Mouse (Mus musculus) heart, embryonic 12.5 days (tissue): ENCODE measurements at regions not wholly inside any gene's neighbourhood (a gene's known extent, or its start where the extent isn't known, plus 50 kb on each side); places are given as distances from the start of the nearest gene placed in this dataset.

Source experiments
- ATAC-seq: fragments of 200-750 bp; cut with Nextera tagmentation; 2 replicates; pipeline ENCODE4 v1.8.0; 2017; ENCODE audit warnings: moderate TSS enrichment, moderate library complexity; ENCODE audit not compliant: insufficient number of reproducible peaks, low FRiP score
- H3K27ac ChIP-seq: fragments of 300-500 bp; sonication (generic); 2 replicates; pipeline ENCODE4 v1.5.1; 2016; ENCODE audit warnings: mild to moderate bottlenecking, moderate library complexity; ENCODE audit not compliant: poor library complexity, severe bottlenecking
- H3K27me3 ChIP-seq: fragments of 300-500 bp; sonication (generic); replicated peaks from 2 replicates; pipeline ENCODE4 v1.6.1; 2016; ENCODE audit warnings: mild to moderate bottlenecking, moderate library complexity
- H3K36me3 ChIP-seq: fragments of 300-500 bp; sonication (generic); 2 replicates; pipeline ENCODE4 v1.6.1; 2016; ENCODE audit warnings: mild to moderate bottlenecking, moderate library complexity
- H3K4me1 ChIP-seq: fragments of 300-500 bp; sonication (generic); replicated peaks from 2 replicates; pipeline ENCODE4 v1.6.1; 2016; ENCODE audit warnings: mild to moderate bottlenecking
- H3K4me2 ChIP-seq: fragments of 300-500 bp; sonication (generic); 2 replicates; pipeline ENCODE4 v1.6.1; 2016; ENCODE audit warnings: mild to moderate bottlenecking, moderate library complexity
- H3K4me3 ChIP-seq: fragments of 300-500 bp; sonication (generic); 2 replicates; pipeline ENCODE4 v1.5.1; 2016; ENCODE audit warnings: mild to moderate bottlenecking
- H3K9ac ChIP-seq: fragments of 300-500 bp; sonication (generic); 2 replicates; pipeline ENCODE4 v1.6.1; 2016; ENCODE audit warnings: mild to moderate bottlenecking, moderate library complexity
- H3K9me3 ChIP-seq: fragments of 300-500 bp; sonication (generic); replicated peaks from 2 replicates; pipeline ENCODE4 v1.6.1; 2016; ENCODE audit warnings: mild to moderate bottlenecking, moderate library complexity
- WGBS: fragments of 180-500 bp; shearing (Covaris S2); methylation state at CpG from one replicate; pipeline ENCODE4 v1.1.7; 2016; 5-methylcytosine and 5-hydroxymethylcytosine counted together

GRCm38 (mm10) chr14:76615182-76615581 lies 58.5 kb upstream of the Serp2 start:
- H3K27ac ChIP-seq, result no peak overlapping the region

GRCm38 (mm10) chr14:76614682-76615081 lies 58.0 kb upstream of the Serp2 start:
- Histone ChIP-seq H3K4me3 (no peak overlapping the region), H3K4me1 (peaks cover 23% of the 10 kb centered on the region), H3K27me3 (no peaks in the 10 kb centered on the region), H3K36me3 (no peaks in the 10 kb centered on the region), H3K4me2 (no peak overlapping the region), H3K27ac (no peak overlapping the region), H3K9me3 (no peaks in the 10 kb centered on the region), H3K9ac (no peak overlapping the region)
- WGBS, result 82% methylated on average over 5 of the region's 5 CpGs
- no peak for ATAC-seq

More at GRCm38 (mm10) chr14:76615182-76615581, 58.5 kb upstream of the Serp2 start:
- ATAC-seq, result no peak
- Histone ChIP-seq H3K9ac (no peak overlapping the region), H3K4me2 (no peak overlapping the region), H3K9me3 (no peaks in the 10 kb centered on the region), H3K4me1 (peaks cover 23% of the 10 kb centered on the region), H3K27me3 (no peaks in the 10 kb centered on the region), H3K36me3 (no peaks in the 10 kb centered on the region), H3K4me3 (no peak overlapping the region)
- WGBS, result 59% methylated on average over 11 of the region's 11 CpGs

GRCm38 (mm10) chr14:76613604-76614003 lies 56.9 kb upstream of the Serp2 start:
- H3K27me3 ChIP-seq, result no peaks in the 10 kb centered on the region
- H3K4me2 ChIP-seq, result no peak overlapping the region
- H3K9me3 ChIP-seq, result no peaks in the 10 kb centered on the region
- H3K27ac ChIP-seq, result no peak overlapping the region
- no peak overlapping the region for H3K4me3 ChIP-seq
- no peaks in the 10 kb centered on the region for H3K36me3 ChIP-seq
- no peak for ATAC-seq
- H3K4me1 ChIP-seq, result peaks cover 23% of the 10 kb centered on the region
- H3K9ac ChIP-seq, result no peak overlapping the region
- 76% methylated on average over 6 of the region's 6 CpGs for WGBS

- WGBS, result 39% methylated on average over 11 of the region's 11 CpGs
- peak; percentile 66; the same call in 1 of the 2 replicates for ATAC-seq
- peak overlapping the region; percentile 28 for H3K4me2 ChIP-seq
Observed at GRCm38 (mm10) chr14:76610429-76611378, 54.0 kb upstream of the Serp2 start.

More at GRCm38 (mm10) chr14:76610429-76611378, 54.0 kb upstream of the Serp2 start:
- Histone ChIP-seq H3K9me3 (no peaks in the 10 kb centered on the region), H3K9ac (0 out of 2 replicates have a peak overlapping the region, but pooled peaks have one; percentile 36), H3K27ac (peak overlapping the region; percentile 85), H3K36me3 (no peaks in the 10 kb centered on the region), H3K4me3 (no peak overlapping the region), H3K4me1 (peaks cover 20% of the 10 kb centered on the region), H3K27me3 (no peaks in the 10 kb centered on the region)
